Mouse (Mus musculus) cerebellum, adult 2 months (tissue): ENCODE results near the gene Nlrc4.

Source experiments
- CTCF ChIP-seq: fragments of 200-500 bp; IDR thresholded peaks from 2 replicates; pipeline ENCODE4 v1.5.1; 2011; ENCODE audit warnings: low read depth, mild to moderate bottlenecking, control low read depth, low read length, moderate library complexity, borderline replicate concordance; ENCODE audit not compliant: insufficient read depth
- POLR2A ChIP-seq: fragments of 200-500 bp; IDR thresholded peaks from 2 replicates; pipeline ENCODE4 v1.6.1; 2011; ENCODE audit warnings: low read length, control low read depth, borderline replicate concordance; ENCODE audit not compliant: insufficient read depth

- no peak for TF ChIP-seq CTCF
- TF ChIP-seq POLR2A, result no peak
Measured at GRCm38 (mm10) chr17:74455426-74455825, 3.5 kb downstream of the Nlrc4 start.
